Mouse (Mus musculus): ENCODE data around the gene Pan2.
"Not testable (repeated sequence)": the region's sequence is repeated elsewhere in the genome, so short reads cannot be mapped to it uniquely, and the experiment has no call there.

The Pan2 gene

DNA sequence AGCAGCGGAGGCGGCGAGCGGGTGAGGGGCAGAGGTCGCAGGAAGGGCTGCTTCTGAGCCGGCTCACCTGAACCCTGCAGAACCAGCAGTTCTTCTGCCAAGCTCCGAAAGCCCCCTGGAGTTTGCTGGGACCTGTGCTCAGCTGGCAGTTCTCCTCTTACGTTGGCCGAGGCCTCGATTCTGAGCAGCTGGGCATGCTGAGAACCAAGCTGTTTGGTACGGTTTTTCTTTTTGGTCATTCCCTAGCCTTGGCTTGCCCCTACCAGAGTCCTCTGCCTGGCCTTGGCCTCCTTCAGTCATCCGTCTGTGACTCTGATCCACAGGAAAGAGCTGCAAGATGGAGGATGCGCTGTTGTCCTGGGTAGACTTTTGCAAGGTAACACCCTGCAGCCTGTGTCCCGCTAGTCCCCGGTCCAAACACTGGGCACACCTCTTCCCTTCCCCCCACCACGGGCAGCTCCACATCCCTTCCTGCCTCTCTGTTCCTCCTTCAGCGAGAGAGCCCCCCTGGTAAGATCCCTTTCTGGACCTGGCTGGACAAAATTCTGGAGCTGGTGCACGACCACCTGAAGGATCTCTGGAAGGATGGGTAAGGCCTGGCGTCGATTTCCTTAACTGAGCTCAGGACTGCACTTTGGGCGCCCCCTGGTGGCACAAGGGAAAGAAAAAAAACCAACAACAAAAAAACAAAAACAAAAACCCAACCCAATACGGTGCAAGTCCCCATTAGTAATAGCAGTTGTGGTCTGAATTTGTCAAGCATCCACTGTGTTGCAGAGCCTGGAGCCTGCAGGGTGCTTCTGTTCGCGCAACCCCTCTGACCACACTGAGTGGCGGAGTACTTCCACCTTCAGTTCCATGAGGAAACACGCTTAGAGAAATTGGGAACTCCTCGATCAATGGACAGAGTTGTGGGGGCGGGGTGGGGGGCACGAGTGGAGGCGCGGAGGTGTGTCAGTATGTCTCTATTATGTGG is 19.2 kb upstream of the Pan2 start:
- peak; percentile 49 to 55 for DNase-seq (ENCODE audit: low spot score in 2 of 2)

DNA sequence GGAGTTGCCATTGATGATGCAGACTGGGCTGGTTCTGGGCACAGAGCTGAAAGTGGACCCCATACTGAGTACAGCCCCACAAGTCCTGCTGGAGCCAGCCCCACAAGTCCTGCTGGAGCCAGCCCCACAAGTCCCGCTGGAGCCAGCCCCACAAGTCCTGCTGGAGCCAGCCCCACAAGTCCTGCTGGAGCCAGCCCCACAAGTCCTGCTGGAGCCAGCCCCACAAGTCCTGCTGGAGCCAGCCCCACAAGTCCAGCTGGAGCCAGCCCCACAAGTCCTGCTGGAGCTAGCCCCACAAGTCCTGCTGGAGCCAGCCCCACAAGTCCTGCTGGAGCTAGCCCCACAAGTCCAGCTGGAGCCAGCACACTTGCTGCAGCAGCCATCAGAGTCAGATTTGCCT is 12.5 kb upstream of the Pan2 start:
- not testable (repeated sequence) for DNase-seq (ENCODE audit: low spot score in 2 of 2)

DNA sequence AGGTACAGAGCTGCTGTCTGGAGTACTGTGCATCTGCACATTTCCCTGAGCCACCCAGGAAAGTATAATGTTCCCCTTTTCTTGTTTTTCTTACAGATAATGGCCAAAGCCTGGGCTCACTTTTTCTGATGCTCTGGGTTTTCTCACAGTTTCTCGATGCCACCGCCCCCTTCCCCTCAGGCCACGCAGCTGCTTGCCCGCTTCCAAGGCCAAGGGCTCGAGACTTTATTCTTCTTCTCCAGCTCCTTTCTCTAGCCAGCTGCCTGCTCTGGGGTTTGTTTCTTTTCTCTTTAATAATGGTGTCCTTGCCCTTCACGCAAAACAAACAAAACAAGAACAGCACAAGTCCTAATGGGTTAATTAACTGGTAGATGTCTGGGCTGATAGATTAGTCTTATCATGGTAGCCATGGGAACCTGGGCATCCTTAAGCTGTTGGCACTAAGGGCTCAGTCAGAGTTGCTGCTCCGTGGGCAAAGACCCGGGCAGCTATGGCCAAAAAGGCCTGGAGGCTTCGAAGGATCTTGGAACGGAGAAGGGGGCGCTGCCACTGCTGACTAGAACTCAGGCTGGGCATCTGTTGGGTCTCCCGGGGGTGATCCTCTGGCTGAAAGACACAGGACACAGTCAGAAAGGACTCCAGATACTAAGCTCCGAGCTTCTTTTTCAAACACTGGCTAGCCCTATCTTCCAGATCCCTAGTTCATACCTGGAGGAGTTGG is 6.6 kb upstream of the Pan2 start:
- DNase-seq (ENCODE audit: low spot score in 2 of 2): no peak

DNA sequence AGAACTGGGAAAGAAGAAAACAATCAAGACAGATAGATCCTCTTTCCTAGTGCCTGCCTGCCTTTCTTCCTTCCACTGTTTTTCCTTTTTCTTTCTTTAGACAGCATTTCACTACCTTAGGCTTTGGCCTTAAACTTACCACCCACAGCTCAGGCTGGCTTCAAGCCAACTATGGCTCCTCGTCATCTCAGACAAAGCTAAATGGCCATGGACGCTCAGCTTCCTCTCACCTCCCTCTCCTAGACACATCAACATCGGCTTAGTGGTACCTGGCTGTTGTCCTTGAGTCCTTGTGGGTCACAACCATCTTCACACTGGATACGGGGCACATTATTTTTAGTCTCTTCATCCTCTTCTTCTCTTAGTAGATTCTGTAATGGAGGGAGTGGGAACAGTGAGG is 5.9 kb upstream of the Pan2 start:
- no peak for DNase-seq (ENCODE audit: low spot score in 2 of 2)

DNA sequence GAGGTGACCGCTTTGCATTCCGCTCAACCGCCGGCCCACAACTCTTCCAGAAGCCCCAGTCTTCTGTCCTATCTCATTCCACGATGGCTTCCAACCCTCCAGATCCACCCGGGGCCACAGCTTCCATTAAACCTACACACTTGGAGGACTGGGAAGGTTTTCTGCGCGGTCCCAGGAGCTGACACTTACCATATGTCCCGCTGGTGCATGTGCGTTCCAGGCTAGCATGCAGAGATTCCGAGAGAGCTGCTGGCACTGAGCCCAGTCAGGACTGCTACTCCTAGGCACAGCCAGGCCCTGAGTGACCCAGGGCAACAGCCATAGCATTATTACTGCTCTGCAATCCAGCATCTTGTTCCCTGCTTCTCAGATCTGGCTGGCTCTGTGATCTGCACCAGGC is 5.5 kb upstream of the Pan2 start:
- DNase-seq (ENCODE audit: low spot score in 2 of 2): no peak

DNA sequence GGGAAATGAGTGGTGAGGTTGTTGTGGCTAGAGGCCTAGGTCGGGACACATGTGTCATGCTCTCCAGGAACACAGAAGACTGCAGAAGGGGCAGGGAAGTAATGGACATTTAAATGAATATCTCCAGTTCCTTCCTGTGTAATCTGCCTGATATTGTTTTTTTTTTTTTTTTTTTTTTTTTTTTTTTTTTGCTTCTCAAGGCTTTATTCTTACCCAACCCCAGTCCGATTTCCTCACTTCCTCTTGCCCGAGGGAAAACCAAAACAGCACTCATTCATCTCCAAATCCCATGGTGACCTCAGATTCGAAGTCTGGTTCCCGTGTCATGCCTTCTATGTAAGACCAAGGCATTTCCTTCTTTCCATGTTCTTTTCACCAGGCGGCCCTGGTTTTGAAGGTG is 4.9 kb upstream of the Pan2 start:
- no peak for DNase-seq (ENCODE audit: low spot score in 2 of 2)

DNA sequence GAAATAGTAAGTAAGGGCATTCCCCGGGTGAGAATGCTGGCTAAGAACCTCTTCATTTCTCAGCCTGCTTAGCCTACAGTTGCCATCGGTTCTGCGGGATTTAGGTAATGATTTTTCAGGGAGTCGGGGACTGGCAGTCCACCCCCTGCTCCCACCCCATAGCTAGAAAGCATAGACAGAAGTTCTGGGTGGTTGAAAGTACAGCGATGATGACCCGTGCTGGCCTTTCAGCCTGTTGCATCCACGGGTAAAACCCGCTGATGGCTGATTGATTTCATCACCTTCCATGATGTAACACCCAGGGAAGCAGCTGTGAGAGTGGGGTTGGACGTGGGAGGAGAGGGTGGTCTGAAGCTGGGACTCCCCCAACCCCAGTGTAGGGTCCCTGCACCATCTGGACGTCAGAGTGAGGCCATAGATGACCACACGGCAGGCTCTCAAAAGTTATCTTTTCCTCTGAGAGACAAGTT is 4.4 kb upstream of the Pan2 start, which contains the start of gene Il23a:
Il23a (minus strand) TSS at position 51 of the 470 bp plus-strand sequence.
- DNase-seq (ENCODE audit: low spot score in 2 of 2): no peak

DNA sequence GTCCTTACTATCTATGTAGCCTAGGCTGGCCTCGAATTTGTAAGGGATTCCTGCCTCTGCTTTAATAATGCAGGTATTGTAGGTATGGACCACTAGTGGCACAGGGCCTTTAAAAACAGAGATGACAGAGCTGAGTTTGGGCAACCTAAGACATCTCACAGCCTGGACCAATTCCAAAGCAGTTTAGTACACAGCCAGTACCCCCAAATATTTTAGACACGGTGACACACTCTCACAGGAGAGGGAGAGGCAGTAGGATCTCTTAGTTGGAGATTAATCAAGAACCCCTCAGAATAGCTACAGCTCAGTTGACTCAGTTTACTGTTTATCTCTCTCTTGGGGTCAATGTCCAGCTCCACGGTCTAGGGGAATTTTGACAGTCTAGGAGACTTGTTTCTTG is 778 bp upstream of the Pan2 start:
- DNase-seq (ENCODE audit: low spot score in 2 of 2): no peak

DNA sequence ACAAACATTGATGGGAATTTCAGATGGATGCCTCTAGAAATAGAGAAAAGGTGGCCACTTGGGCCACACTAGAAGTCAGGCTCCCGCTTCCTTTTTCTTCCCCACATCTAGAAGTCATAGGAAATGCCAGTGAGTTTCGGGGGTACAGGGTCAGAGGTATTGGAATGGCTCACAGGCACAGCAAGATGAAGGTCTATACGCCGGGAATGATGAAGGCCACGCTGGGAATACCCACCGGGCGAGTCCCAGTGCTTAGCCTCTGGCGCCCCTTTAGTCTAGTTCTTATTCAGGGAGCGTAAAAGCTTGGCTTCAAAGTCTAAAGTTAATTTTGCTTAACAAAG is 380 bp upstream of the Pan2 start:
- DNase-seq (ENCODE audit: low spot score in 2 of 2): no peak

DNA sequence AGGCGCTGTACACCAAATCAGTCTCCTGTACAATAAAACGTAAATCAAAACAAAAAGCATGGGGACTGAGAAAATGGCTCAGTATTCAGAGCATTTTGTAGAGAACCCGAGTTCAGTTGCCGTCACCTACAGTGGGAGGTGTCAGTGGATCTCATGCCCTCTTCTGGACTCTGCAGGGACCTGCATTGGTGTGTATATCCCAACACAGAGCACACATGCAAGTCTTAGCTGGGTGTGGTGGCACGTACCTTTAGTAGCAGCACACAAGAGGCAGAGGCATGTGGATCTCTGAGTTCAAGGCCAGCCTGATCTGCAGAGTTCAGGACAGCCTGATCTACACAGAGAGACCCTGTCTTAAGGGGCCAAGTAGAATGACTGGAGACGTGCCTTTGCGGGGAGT is 6.5 kb downstream of the Pan2 start:
- DNase-seq (ENCODE audit: low spot score in 2 of 2): no peak

DNA sequence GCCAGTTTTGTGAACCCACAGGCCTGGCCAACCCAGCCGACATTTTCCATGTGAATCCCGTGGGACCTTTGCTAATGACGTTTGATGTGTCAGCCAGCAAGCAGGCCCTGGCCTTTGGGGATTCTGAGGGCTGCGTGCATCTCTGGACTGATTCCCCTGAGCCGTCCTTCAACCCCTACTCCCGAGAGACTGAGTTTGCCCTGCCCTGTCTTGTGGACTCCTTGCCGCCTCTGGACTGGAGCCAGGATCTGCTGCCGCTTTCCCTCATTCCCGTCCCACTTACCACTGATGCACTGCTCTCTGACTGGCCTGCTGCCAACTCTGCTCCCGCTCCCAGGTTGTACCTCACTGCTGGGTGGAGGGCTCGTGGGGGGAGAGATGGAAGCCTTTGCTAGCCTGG is 7.0 kb downstream of the Pan2 start:
- no peak for DNase-seq (ENCODE audit: low spot score in 2 of 2)

DNA sequence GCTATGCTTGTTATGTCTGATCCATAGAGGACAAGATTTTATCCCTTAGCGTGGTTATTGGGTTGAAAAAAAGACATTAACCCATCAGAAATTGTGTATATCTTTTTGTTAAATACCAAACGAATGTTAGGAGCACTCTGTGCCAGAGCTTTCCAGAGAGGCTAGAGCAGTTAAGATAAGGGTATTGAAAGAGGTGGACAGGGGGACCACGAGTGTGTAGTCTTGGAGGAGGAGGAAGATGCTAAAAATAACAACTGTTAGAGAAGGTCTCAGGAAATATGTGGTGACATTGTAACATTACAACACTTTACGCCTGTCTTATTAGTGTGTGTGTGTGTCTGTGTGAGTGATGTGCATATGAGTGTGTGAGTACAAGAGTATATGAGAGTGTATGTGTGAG is 7.8 kb downstream of the Pan2 start:
- DNase-seq (ENCODE audit: low spot score in 2 of 2): no peak

DNA sequence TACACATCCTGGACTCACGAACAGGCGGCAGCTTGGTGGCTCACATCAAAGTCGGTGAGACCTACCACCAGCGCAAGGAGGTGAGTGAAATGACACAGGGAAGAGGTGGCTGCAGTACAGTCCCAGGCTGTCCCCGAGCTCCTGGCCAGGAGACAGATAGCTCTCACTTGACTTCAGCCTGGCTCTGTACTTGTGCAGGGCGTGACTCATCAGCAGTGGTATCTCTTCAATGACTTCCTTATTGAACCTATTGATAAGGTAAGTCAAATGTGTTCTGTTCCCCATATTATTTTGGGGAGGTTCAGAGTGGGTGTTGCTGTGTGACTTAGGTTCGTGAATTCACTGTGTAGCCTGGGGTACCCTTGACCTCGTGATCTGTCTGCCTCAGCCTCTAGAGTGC is 12.4 kb downstream of the Pan2 start:
- no peak for DNase-seq (ENCODE audit: low spot score in 2 of 2)

DNA sequence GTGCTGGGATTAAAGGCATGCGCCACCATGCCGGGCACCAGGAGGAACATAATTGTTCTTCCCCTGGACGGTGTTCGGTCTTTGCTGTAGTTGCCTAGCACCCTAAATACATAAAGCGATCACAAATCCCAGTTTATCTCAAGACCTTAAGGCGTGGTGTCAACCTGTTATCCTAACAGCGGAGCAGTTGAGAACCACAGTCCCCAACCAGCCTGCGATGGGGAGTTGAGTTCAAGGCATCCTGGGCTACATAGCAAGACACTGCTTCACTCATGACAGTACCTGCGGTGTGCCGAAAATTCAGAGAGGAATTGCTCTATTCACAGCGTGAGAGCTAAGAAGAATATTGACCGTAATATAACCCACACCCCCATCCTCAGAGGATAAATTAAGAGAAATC is 18.5 kb downstream of the Pan2 start:
- DNase-seq (ENCODE audit: low spot score in 2 of 2): no peak

DNA sequence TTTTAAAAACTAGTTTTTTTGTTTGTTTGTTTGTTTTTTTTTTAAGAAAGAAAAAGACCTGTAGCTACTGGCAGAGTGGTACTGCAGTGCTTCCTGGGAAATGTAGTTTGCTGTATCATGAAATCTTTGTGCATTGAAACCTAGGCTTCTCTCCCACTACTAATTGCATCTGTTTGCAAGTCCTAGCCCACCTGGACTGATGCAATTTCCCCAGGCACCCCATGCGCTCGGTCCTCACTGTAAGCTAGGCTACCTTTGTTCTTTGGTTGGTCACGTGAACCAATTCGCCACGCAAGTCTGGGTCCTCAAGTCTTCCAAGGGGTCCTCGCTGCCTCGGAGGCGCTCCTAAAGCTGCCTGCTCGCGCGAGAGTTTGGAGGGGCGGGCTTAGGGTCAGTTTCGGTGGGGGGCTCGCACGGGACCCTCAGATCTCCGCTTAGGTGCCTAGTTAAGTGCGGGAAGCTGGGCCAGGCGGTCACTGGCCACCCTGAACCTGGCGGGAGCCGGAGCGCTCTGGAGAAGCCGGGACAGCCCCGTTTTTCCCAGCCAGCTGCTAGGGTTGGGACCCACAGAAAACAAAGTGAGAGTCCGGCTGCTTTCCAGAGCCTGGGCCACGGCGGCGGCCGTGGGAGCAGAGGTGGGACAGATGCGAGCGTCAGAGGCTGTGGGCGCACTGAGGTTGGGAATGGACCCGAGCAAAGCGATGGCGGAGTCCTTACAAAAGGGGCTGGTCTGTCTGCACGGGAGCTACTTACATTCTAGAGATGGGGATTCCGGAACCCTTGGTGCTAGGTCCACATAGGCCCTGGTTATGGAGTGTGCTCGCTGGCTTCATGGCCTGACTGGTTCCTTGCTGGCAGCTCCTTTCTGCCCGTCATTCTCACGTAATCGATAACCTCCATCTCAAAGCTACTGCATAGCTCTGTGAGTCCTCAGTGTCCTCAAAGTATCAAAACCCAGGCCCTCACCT is 19.3 kb downstream of the Pan2 start, which contains the start of gene Cnpy2:
Cnpy2 (plus strand) TSS at position 319 of the 968 bp plus-strand sequence.
- peak; percentile 76 for DNase-seq (ENCODE audit: low spot score in 2 of 2)

DNA sequence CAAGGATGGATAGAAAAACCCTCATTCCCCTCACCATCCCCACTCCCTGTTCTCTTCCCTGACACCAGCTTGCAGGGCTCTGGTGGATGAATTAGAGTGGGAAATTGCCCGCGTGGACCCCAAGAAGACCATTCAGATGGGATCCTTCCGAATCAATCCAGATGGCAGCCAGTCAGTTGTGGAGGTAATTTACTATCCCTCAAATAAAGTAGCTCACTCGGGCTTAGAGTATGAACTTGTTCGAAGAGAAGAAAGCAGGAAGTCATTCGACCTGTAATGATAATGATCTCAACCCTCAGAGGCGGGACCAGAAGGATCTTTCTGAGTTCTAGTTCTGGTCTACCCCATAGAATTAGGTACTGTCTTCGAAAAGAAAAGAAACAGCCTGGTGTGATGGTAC is 20.4 kb downstream of the Pan2 start:
- no peak for DNase-seq (ENCODE audit: low spot score in 2 of 2)

DNA sequence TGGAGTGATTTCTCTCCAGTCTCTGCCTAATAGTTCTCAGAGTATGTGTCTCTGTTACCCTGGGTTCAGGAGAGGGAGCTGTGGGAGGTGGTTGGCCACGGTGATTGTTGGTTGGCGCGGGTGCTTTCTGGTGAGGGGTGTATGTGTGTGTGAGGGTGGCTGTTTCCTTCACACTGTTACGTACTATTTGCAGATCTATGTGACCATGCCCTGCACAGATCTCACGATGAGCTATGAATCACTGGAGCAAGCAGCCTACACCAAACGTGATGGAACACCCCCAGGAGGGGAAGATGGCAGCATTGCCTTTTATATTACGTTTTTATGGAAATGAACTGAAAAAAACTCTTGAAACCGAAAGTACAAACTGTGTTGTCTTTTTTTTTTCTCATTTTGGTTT is 23.7 kb downstream of the Pan2 start:
- DNase-seq (ENCODE audit: low spot score in 2 of 2): no peak

DNA sequence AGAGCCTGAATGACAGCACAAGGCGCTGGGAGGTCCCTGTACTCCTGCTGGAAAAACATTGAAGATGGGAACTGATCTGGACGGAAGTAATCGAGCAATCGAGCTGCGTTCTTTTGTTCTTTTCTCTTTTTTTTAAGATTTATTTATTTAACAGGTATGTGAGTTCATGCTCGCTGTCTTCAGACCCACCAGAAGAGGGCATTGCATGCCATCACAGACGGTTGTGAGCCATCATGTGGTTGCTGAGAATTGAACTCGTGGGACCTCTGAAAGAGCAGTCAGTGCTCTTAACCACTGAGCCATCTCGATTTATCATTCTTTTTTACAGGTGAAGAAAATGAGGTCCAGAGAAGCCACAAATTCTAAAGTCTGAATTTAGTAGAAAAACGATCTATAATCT is 24.5 kb downstream of the Pan2 start:
- DNase-seq (ENCODE audit: low spot score in 2 of 2): no peak

DNA sequence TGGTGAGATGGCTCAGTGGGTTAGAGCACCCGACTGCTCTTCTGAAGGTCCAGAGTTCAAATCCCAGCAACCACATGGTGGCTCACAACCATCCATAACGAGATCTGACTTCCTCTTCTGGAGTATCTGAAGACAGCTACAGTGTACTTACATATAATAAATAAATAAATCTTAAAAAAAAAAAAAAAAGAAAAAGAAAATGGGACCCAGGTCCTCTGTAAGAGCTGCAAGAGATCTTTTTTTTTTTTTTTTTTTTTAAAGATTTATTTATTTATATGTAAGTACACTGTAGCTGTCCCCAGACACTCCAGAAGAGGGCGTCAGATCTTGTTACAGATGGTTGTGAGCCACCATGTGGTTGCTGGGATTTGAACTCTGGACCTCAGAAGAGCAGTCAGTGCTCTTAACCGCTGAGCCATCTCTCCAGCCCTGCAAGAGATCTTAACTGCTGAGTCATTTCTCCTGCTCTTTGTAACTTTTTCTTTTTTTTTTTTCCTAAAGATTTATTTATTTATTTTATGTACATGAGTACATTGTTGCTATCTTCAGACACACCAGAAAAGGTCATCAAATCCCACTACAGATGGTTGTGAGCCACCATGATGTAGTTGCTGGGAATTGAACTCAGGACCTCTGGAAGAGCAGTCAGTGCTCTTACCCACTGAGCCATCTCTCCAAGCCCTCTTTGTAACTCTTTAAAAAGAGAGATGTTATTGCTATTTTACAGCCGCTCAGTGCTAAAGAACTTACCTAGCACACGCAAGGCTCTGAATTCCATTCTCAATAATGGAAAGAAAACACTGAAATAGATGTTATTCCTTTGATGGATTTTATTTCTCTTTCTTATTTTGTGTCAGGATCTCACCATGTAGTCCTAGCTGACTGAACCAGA is 29.5 kb downstream of the Pan2 start:
- DNase-seq (ENCODE audit: low spot score in 2 of 2): not testable (repeated sequence)

DNA sequence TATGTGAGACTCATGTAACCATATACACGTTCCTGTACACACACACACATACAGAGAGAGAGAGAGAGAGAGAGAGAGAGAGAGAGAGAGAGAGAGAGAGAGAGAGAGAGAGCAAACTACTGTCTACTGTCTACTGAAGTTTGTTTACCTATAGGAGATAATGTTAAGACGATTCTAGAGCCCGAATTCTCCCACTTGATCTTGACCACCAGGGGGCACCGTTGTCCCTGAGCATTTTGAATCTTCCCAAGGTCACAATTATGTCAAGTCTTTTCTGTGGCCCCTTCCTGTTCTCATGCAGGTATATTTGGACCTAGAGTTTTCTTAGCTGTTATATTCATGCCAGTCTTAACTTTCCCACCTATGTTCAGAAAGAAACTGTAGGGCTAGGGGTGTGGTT is 32.4 kb downstream of the Pan2 start:
- DNase-seq (ENCODE audit: low spot score in 2 of 2): peak; percentile 57 to 61

DNA sequence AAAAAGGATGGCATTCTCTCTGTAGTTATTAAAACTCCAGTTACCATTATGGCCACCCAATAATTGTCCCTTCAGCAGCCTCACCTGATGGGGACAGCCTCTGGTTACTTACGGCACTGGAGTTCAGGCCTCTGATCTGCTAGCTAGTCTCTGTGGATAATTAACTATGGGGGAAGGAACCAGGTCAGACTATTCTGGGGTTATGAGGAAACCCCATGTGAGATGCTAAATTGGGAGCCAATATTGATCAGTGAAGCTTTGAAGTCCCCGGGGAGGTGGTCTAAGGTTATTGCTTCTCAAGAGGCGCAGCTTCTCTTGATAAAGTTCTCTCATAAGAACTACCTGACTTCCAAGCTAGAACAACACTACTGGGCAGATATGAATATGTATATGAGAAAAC is 33.1 kb downstream of the Pan2 start:
- no peak for DNase-seq (ENCODE audit: low spot score in 2 of 2)

Data from frontal cortex, postnatal 25 days (tissue).